Mouse (Mus musculus) lung, embryonic 16.5 days (tissue): ENCODE data around the gene Golga4. TPM values are rescaled to one million over a fixed set of nuclear protein-coding genes. Genes with fewer than 3 reads are reported as not detected.
A peak's percentile ranks its signal among the peaks of the same experiment; 100 is the strongest.

Experiments
- ATAC-seq: fragments of 200-750 bp; cut with Nextera tagmentation; 2 replicates; pipeline ENCODE4 v1.8.0; 2017; ENCODE audit warnings: low read depth, mild to moderate bottlenecking, moderate library complexity
- H3K27ac ChIP-seq: fragments of 300-500 bp; sonication (generic); 2 replicates; pipeline ENCODE4 v1.5.1; 2014; ENCODE audit warnings: mild to moderate bottlenecking, control low read depth, low read length
- H3K27me3 ChIP-seq: fragments of 300-500 bp; sonication (generic); 2 replicates; pipeline ENCODE4 v1.6.1; 2014; ENCODE audit warnings: low read depth, low read length, mixed read lengths; ENCODE audit not compliant: control insufficient read depth, insufficient read depth
- H3K36me3 ChIP-seq: fragments of 300-500 bp; sonication (generic); 2 replicates; pipeline ENCODE4 v1.6.1; 2014; ENCODE audit warnings: low read length; ENCODE audit not compliant: control insufficient read depth, insufficient read depth
- H3K4me1 ChIP-seq: fragments of 300-500 bp; sonication (generic); replicated peaks from 2 replicates; pipeline ENCODE4 v1.6.1; 2014; ENCODE audit warnings: low read length, mixed read lengths; ENCODE audit not compliant: control insufficient read depth, insufficient read depth
- H3K4me2 ChIP-seq: fragments of 300-500 bp; sonication (generic); 2 replicates; pipeline ENCODE4 v1.6.1; 2014; ENCODE audit warnings: low read depth, low read length, control low read depth
- H3K4me3 ChIP-seq: fragments of 300-500 bp; sonication (generic); 2 replicates; pipeline ENCODE4 v1.5.1; 2014; ENCODE audit warnings: mild to moderate bottlenecking, low read length, control low read depth
- H3K9ac ChIP-seq: fragments of 300-500 bp; sonication (generic); 2 replicates; pipeline ENCODE4 v1.6.1; 2014; ENCODE audit warnings: low read length, control low read depth
- H3K9me3 ChIP-seq: fragments of 300-500 bp; sonication (generic); 2 replicates; pipeline ENCODE4 v1.6.1; 2016; ENCODE audit warnings: low read length; ENCODE audit not compliant: control insufficient read depth
- WGBS: fragments of 180-500 bp; shearing (Covaris S2); extraction: QIAGEN DNeasy Blood & Tissue Kit; methylation state at CpG from one replicate; pipeline ENCODE4 v1.1.7; 2014; 5-methylcytosine and 5-hydroxymethylcytosine counted together
- polyA plus RNA-seq: library from polyadenylated mRNA; unstranded; fragments of >200 nt; fragmentation: Nextera tagmentation; extraction: Ambion mirVana; gene quantifications from 2 replicates; pipeline ENCODE4 v1.2.1, GENCODE M21; 2015

Gene Golga4
- polyA plus RNA-seq, 1 experiment from 2014 or later, result 40.2 TPM

DNA sequence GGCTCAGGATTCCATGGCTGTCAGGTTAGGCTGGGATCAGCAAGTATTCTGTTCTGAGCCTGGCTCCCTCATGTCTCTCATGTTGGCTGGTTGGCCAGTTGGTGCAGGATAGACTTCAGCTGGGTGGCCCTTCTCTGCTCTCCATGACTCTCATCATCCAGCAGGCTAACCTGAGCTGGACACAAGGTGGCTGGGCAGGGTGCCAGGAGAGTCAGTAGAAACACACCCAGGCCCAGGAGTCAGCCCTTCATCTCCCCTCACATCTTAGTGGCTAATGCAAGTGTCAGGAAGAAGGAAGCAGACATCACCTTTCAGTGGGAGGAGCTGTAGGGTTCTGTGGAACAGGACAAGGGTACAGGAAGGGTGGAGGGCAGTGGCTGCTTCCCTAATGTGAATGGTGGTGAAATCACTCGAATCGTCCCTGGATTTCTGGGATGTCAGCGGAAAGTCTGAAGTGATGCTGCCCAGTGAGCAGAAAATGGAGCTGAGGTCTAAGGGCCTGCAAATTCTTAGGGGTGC, 112.7 kb downstream of the Golga4 start:
- no peaks in the 10 kb centered on the region; the same call in 1 of the 2 replicates for H3K27me3 ChIP-seq
- H3K4me3 ChIP-seq, result no peak overlapping the region
- H3K27ac ChIP-seq, result no peak overlapping the region
- WGBS, result 60% methylated on average over 3 of the region's 3 CpGs
- no peaks in the 10 kb centered on the region for H3K9me3 ChIP-seq
- H3K4me1 ChIP-seq, result peaks cover 8% of the 10 kb centered on the region
- H3K36me3 ChIP-seq, result no peaks in the 10 kb centered on the region
- no peak for ATAC-seq
- no peak overlapping the region for H3K9ac ChIP-seq
- no peak overlapping the region for H3K4me2 ChIP-seq

DNA sequence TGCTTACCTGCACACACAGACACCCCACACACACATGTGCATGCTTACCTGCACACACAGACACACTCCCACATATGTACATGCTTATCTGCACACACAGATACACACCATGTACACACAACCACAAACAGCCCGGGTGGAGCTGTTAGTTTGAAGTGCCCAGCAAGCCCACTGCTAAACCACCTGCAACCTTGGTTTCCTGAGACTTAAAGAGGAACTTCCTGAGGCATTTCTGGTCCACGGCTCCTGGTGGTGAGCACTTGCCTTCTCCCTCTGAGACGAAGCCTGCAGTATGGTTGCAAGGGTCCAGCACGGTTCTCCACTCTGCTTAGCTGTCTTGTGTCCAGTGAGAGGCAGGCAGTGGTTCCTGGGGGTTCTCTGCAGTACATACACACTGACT, 114.7 kb downstream of the Golga4 start:
- Histone ChIP-seq H3K9ac (no peak overlapping the region), H3K9me3 (no peaks in the 10 kb centered on the region), H3K4me2 (no peak overlapping the region), H3K4me1 (peaks cover 8% of the 10 kb centered on the region), H3K4me3 (no peak overlapping the region), H3K27me3 (no peaks in the 10 kb centered on the region; the same call in 1 of the 2 replicates), H3K27ac (no peak overlapping the region), H3K36me3 (no peaks in the 10 kb centered on the region)
- ATAC-seq, result no peak
- 71% methylated on average over 4 of the region's 4 CpGs for WGBS

DNA sequence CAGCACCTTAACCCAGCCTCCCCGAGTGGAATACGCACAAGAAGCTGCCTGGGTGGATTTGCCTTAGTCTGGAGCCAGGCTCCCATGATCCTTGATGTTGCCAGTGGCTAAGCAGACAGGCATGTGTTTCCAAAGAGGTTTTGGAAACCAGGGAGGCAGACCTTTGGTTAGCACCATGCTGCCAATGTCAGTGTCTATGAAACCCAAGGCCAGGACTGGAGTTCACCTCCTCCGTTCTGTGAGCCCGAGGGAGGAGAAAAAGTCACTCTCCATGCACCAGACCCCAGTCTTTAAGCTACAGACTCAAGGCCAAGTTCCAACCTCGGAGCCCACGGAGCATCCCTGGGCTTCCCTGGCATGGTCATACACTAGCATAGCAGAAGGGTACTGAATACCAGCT, 115.6 kb downstream of the Golga4 start:
- H3K4me3 ChIP-seq, result no peak overlapping the region
- H3K27ac ChIP-seq, result no peak overlapping the region
- no peaks in the 10 kb centered on the region; the same call in 1 of the 2 replicates for H3K27me3 ChIP-seq
- ATAC-seq, result no peak
- H3K4me2 ChIP-seq, result no peak overlapping the region
- no peak overlapping the region for H3K9ac ChIP-seq
- 87% methylated on average over 6 of the region's 6 CpGs for WGBS
- peaks cover 8% of the 10 kb centered on the region for H3K4me1 ChIP-seq
- H3K36me3 ChIP-seq, result no peaks in the 10 kb centered on the region
- H3K9me3 ChIP-seq, result no peaks in the 10 kb centered on the region

DNA sequence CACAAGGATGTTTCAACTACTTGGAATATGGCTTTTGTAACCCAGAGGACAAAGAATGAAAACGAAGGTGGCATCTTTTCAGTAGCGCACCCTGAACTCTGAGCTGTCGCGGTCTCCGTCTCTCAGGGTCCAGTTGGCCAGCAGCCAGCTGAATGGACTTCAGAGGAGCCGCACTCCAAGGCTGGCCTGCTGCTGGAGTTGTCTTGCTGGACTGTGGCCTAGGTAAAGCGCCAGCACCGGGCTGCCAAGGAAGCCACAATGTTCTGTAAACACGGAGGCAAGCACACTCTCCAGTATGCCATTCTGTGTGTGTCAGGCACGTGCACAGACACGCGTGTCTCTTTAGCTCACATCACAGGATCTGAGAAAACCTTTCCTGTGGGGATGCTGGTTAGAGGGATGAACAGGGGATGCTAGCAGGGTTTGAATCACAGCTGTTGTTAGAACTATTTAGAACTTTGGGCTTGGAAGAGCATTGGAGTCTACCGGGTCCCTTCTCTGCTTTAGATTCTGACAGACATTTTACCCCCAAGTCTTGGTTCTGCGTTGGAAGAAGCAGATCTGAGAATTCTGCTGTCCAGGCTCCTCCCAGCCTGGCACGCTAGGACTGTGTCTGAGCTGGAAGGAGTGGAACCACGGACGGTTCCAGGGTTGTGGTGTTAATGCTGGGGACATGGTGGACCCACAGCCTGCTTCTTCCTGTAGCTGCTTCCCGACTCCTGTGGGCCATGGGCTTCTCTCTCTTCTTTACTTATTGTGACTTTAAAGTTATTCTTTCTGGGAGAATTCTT, 116.5 kb downstream of the Golga4 start:
- Histone ChIP-seq H3K4me1 (peaks cover 8% of the 10 kb centered on the region), H3K27ac (peak overlapping the region; percentile 38; the same call in 1 of the 2 replicates), H3K4me2 (no peak overlapping the region), H3K27me3 (no peaks in the 10 kb centered on the region), H3K9me3 (no peaks in the 10 kb centered on the region), H3K36me3 (no peaks in the 10 kb centered on the region), H3K9ac (no peak overlapping the region), H3K4me3 (no peak overlapping the region)
- peak; percentile 75 for ATAC-seq
- 58% methylated on average over 18 of the region's 18 CpGs for WGBS

DNA sequence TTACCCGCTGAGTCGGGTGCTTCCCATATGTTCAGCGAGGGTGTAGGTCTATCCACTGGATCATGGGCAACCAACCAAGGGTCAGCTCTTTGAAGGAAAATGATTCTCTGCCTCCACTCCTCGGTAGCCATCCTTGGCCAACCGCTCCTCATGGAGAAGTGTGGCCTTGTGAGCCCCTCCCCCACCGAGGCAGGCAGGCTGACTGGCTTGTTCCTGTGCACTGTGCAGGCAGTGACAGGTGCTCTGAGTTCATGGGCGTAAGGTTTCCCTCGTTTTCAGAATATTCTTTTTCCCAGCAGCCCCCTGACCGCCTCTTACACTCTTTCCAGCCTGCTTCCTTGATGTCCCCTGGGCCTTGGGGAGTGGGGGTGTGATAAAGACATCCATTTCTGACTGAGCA, 117.4 kb downstream of the Golga4 start:
- Histone ChIP-seq H3K27ac (no peak overlapping the region), H3K4me1 (peaks cover 8% of the 10 kb centered on the region), H3K36me3 (no peaks in the 10 kb centered on the region; the same call in 1 of the 2 replicates), H3K4me2 (no peak overlapping the region), H3K4me3 (no peak overlapping the region), H3K9ac (no peak overlapping the region), H3K9me3 (no peaks in the 10 kb centered on the region), H3K27me3 (no peaks in the 10 kb centered on the region)
- ATAC-seq, result no peak
- 65% methylated on average over 9 of the region's 9 CpGs for WGBS

DNA sequence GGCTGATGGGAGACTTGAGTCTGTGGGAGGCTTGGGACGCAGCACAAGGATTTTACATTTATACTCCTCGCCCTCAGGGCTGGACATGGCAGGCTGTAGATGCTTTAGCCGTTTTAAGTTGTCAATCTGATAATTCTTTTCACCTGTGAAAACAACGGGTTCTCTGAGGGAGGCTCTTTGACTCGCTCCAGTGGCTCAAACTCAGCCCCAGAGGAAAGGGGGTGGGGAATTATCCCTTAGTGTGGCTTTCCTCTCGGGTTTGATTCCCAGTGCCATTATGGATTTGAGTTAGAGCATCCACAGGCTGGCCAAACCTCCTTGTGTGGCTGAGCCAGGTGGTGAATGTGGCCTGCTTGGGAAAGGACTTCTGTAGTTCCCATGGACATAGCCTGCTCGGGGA, 118.1 kb downstream of the Golga4 start:
- no peak overlapping the region for H3K27ac ChIP-seq
- no peak overlapping the region for H3K4me3 ChIP-seq
- no peaks in the 10 kb centered on the region; the same call in 1 of the 2 replicates for H3K36me3 ChIP-seq
- ATAC-seq, result no peak
- H3K27me3 ChIP-seq, result no peaks in the 10 kb centered on the region
- no peak overlapping the region for H3K4me2 ChIP-seq
- peaks cover 8% of the 10 kb centered on the region for H3K4me1 ChIP-seq
- WGBS, result 58% methylated on average over 7 of the region's 7 CpGs
- H3K9ac ChIP-seq, result no peak overlapping the region
- no peaks in the 10 kb centered on the region for H3K9me3 ChIP-seq

DNA sequence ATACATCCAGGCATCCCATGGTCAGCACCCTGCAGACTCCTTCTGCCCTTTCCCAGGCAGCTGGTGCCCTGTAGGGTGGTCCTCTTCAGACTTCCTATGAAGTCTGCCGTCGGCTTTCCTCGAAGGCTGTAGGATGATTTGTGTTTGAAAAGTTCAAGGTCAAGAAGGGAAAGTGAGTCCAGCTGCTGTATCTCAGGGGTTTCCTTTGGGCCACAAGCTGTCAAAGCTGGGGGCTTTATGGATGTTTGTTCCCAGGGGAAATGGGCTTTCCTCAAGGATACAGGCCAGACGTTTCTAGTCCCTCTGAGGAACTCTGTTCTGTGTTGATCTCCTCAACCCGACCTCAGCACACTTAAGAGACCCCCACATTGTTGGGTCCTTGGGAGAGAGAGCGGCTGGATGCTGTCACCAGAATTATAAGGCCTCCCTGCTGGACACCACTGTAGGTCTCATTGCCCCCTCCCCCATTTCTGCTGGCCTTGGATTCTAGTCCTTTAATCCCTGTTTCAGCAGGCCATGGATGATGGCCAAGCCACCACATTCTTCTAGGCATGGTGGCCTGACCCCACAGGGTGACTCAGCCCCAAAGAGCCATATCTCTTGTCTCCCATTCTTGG, 123.8 kb downstream of the Golga4 start:
- ATAC-seq, result peak; percentile 80
- H3K27ac ChIP-seq, result peak overlapping the region; percentile 51; the same call in 1 of the 2 replicates

More for the DNA sequence above, 123.8 kb downstream of the Golga4 start:
- H3K36me3 ChIP-seq, result no peaks in the 10 kb centered on the region; the same call in 1 of the 2 replicates
- H3K9me3 ChIP-seq, result no peaks in the 10 kb centered on the region
- H3K4me1 ChIP-seq, result peaks cover 9% of the 10 kb centered on the region; the same call in 1 of the 2 replicates
- H3K4me2 ChIP-seq, result no peak overlapping the region
- 17% methylated on average over 6 of the region's 6 CpGs for WGBS
- no peak overlapping the region for H3K4me3 ChIP-seq
- no peak overlapping the region for H3K9ac ChIP-seq
- no peaks in the 10 kb centered on the region for H3K27me3 ChIP-seq

Other genes with a start within 250 kb of the Golga4 start
- not detected in 2 replicates for gene Eomes, start 28.1 kb upstream of the Golga4 start, polyA plus RNA-seq
- gene Itga9, start 100.4 kb downstream of the Golga4 start, polyA plus RNA-seq, result 6.0 and 6.7 TPM in 2 replicates